Mouse (Mus musculus): ENCODE results near the gene Kctd15.

DNA sequence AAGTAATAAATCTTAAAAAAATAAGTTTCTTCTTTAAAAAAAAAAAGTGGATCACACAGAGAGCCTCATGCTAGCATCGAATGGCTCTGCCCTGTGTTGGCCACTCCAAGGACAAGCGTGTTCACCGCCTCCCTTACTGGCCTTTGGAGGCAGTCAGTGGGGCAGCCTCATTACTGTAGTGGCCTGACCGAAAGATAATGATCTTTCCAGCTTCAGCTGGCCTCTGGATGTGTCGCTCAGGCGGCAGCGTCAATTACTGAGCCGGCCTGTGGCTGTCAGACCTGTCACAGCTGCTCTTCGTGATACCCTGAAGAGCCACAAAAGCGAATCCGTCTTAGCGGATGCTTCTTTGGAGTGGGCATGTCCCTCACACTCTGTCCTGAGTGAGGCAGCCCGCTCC lies 33.6 kb upstream of the Kctd15 start:
- TF ChIP-seq GATA1 (IDR thresholded peaks at IDR 0.05; ENCODE audit: borderline replicate concordance, low read length): no peak
- TF ChIP-seq FLI1 (IDR thresholded peaks at IDR 0.05; ENCODE audit: low read length): no peak

Data from megakaryocyte, embryonic 14.5 days (primary cell).